Mouse (Mus musculus): Measurements from ENCODE around the gene Rubcnl.

- TF ChIP-seq EP300 (IDR thresholded peaks at IDR 0.05; ENCODE audit: insufficient read depth, low read depth, low read length) (no peak), CTCF (IDR thresholded peaks at IDR 0.05; ENCODE audit: low read depth, low read length) (no peak)
Measured at GRCm38 (mm10) chr14:75022522-75022921, 6.7 kb downstream of the Rubcnl start.
